Mouse (Mus musculus) cerebellum, adult 2 months (tissue): ENCODE results near the gene Alg1. TPM values are rescaled to one million over a fixed set of nuclear protein-coding genes. Genes with fewer than 3 reads are reported as not detected.

ENCODE experiments used
- DNase-seq, 2 experiments: peaks; one replicate each; pipeline ENCODE4 v3.0.0; 2021
- H3K27ac ChIP-seq: fragments of 200-500 bp; 2 replicates; pipeline ENCODE4 v1.5.1; 2012; ENCODE audit warnings: low read length, control low read depth, inconsistent platforms; ENCODE audit not compliant: insufficient read depth
- H3K27me3 ChIP-seq: fragments of 200-500 bp; 2 replicates; pipeline ENCODE4 v1.6.1; 2012; ENCODE audit warnings: inconsistent platforms, mild to moderate bottlenecking, low read length, moderate library complexity; ENCODE audit not compliant: control insufficient read depth, insufficient read depth
- H3K4me1 ChIP-seq: fragments of 200-500 bp; 2 replicates; pipeline ENCODE4 v1.6.1; 2011; ENCODE audit warnings: low read length; ENCODE audit not compliant: control insufficient read depth, insufficient read depth
- H3K4me3 ChIP-seq: fragments of 200-500 bp; replicated peaks from 2 replicates; pipeline ENCODE3; 2011; ENCODE audit warnings: mild to moderate bottlenecking, low read depth, low read length, control low read depth; ENCODE audit not compliant: insufficient read depth
- CTCF ChIP-seq: fragments of 200-500 bp; IDR thresholded peaks from 2 replicates; pipeline ENCODE4 v1.5.1; 2011; ENCODE audit warnings: low read depth, mild to moderate bottlenecking, control low read depth, low read length, moderate library complexity, borderline replicate concordance; ENCODE audit not compliant: insufficient read depth
- POLR2A ChIP-seq: fragments of 200-500 bp; IDR thresholded peaks from 2 replicates; pipeline ENCODE4 v1.6.1; 2011; ENCODE audit warnings: low read length, control low read depth, borderline replicate concordance; ENCODE audit not compliant: insufficient read depth
- WGBS: fragments of 180-500 bp; shearing (Covaris S2); methylation state at CpG from one replicate; pipeline ENCODE4 v1.1.7; 2018; 5-methylcytosine and 5-hydroxymethylcytosine counted together
- polyA plus RNA-seq: library from polyadenylated mRNA; depleted of rRNA; stranded (reverse); fragments of >200 nt; gene quantifications from 2 replicates; pipeline ENCODE4 v1.2.3, GENCODE M21; 2012

The Alg1 gene
- polyA plus RNA-seq, 1 experiment, result 65.3 TPM

- no peaks in the 10 kb centered on the region for H3K27me3 ChIP-seq
- 4% methylated on average over 40 of the region's 40 CpGs for WGBS
- H3K4me3 ChIP-seq, result peak within 1 kb of the TSS; percentile 75
- TF ChIP-seq POLR2A (peak; percentile 35; the same call in 1 of the 2 replicates), CTCF (no peak)
- peak; percentile 83 for DNase-seq
- H3K27ac ChIP-seq, result peak within 1 kb of the TSS; percentile 35; the same call in 1 of the 2 replicates
- H3K4me1 ChIP-seq, result no peaks in the 10 kb centered on the region
Observed at GRCm38 (mm10) chr16:5203668-5204433, 29.6 kb upstream of the Alg1 start, which contains the start of gene Nagpa. Nagpa (minus strand) TSS chr16:5204012.

GRCm38 (mm10) chr16:5205431-5205970 is 27.9 kb upstream of the Alg1 start:
- WGBS, result 88% methylated on average over 5 of the region's 5 CpGs
- no peak for TF ChIP-seq POLR2A
- no peak for TF ChIP-seq CTCF
- no peak for DNase-seq
- Histone ChIP-seq H3K27me3 (no peaks in the 10 kb centered on the region), H3K4me1 (no peaks in the 10 kb centered on the region), H3K27ac (no peak overlapping the region), H3K4me3 (no peak overlapping the region)

- 78% methylated on average over 5 of the region's 5 CpGs for WGBS
- no peaks in the 10 kb centered on the region for H3K27me3 ChIP-seq
- TF ChIP-seq POLR2A (no peak), CTCF (no peak)
- H3K4me3 ChIP-seq, result no peak overlapping the region
- H3K4me1 ChIP-seq, result no peaks in the 10 kb centered on the region
- DNase-seq, result no peak
- no peak overlapping the region for H3K27ac ChIP-seq
Observed at GRCm38 (mm10) chr16:5206051-5206450, 27.4 kb upstream of the Alg1 start.

GRCm38 (mm10) chr16:5210365-5210764 is 23.1 kb upstream of the Alg1 start:
- Histone ChIP-seq H3K4me3 (no peak overlapping the region), H3K4me1 (no peaks in the 10 kb centered on the region), H3K27me3 (no peaks in the 10 kb centered on the region), H3K27ac (no peak overlapping the region)
- TF ChIP-seq POLR2A (no peak), CTCF (no peak)
- WGBS, result 75% methylated on average over 2 of the region's 2 CpGs
- no peak for DNase-seq

- TF ChIP-seq CTCF, result no peak
- no peak for TF ChIP-seq POLR2A
- H3K27me3 ChIP-seq, result no peaks in the 10 kb centered on the region
- DNase-seq, result no peak
- no peak overlapping the region for H3K27ac ChIP-seq
- 79% methylated on average over 3 of the region's 3 CpGs for WGBS
- H3K4me1 ChIP-seq, result no peaks in the 10 kb centered on the region
- H3K4me3 ChIP-seq, result no peak overlapping the region
Observed at GRCm38 (mm10) chr16:5212150-5212549, 21.3 kb upstream of the Alg1 start.

- Histone ChIP-seq H3K4me3 (no peak overlapping the region), H3K27ac (no peak overlapping the region), H3K4me1 (no peaks in the 10 kb centered on the region), H3K27me3 (no peaks in the 10 kb centered on the region; the same call in 1 of the 2 replicates)
- 93% methylated on average over 2 of the region's 2 CpGs for WGBS
- no peak for DNase-seq
- TF ChIP-seq POLR2A, result no peak
- no peak for TF ChIP-seq CTCF
Observed at GRCm38 (mm10) chr16:5214126-5214525, 19.3 kb upstream of the Alg1 start.

- H3K4me1 ChIP-seq, result no peaks in the 10 kb centered on the region
- H3K4me3 ChIP-seq, result no peak overlapping the region
- no peak overlapping the region for H3K27ac ChIP-seq
- no peak for DNase-seq
- no peak for TF ChIP-seq CTCF
- TF ChIP-seq POLR2A, result no peak
- 68% methylated on average over 6 of the region's 6 CpGs for WGBS
- H3K27me3 ChIP-seq, result no peaks in the 10 kb centered on the region; the same call in 1 of the 2 replicates
Observed at GRCm38 (mm10) chr16:5216686-5217085, 16.7 kb upstream of the Alg1 start.
